Mouse (Mus musculus): ENCODE results near the gene Fam76a. TPM values are rescaled to one million over a fixed set of nuclear protein-coding genes. Genes with fewer than 3 reads are reported as not detected.
A peak's percentile ranks its signal among the peaks of the same experiment; 100 is the strongest.
"Not testable (repeated sequence)": the region's sequence is repeated elsewhere in the genome, so short reads cannot be mapped to it uniquely, and the experiment has no call there.

Gene Fam76a
- polyA plus RNA-seq, 1 experiment from 2014 or later, result 29.0 TPM

DNA sequence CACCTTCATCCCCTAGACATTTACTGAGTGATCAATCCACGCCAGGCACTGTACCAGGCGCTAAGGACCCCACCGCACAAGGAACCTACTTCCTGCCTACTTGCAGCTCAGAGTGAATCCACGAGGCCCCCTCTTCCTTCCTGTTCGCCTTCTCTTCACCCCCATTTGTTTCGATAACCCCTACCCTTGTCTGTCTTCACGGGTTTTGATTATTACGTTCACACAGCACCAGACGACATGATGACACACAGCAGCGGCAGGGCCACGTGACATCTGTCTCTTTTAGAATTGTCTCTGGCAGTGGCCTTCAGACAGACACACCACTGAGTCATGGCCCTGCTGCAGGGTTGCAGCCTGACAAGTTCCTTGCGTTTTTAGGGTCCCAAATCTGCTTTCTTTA is 21.7 kb upstream of the Fam76a start:
- H3K4me3 ChIP-seq, result no peak overlapping the region
- H3K9ac ChIP-seq, result no peak overlapping the region
- peaks cover 42% of the 10 kb centered on the region for H3K4me1 ChIP-seq (replicated peaks)
- H3K4me2 ChIP-seq, result no peak overlapping the region
- 48% methylated on average over 12 of the region's 12 CpGs for WGBS
- no peaks in the 10 kb centered on the region for H3K36me3 ChIP-seq
- no peak for ATAC-seq (ENCODE audit: insufficient number of reproducible peaks, low FRiP score)
- H3K27ac ChIP-seq (ENCODE audit: poor library complexity, severe bottlenecking), result no peak overlapping the region
- no peaks in the 10 kb centered on the region for H3K27me3 ChIP-seq (replicated peaks)
- no peaks in the 10 kb centered on the region for H3K9me3 ChIP-seq (replicated peaks)

GRCm38 (mm10) chr4:132943088-132943487 is 20.7 kb upstream of the Fam76a start:
- Histone ChIP-seq H3K27ac (ENCODE audit: poor library complexity, severe bottlenecking) (no peak overlapping the region), H3K4me1 (replicated peaks) (peaks cover 46% of the 10 kb centered on the region)

DNA sequence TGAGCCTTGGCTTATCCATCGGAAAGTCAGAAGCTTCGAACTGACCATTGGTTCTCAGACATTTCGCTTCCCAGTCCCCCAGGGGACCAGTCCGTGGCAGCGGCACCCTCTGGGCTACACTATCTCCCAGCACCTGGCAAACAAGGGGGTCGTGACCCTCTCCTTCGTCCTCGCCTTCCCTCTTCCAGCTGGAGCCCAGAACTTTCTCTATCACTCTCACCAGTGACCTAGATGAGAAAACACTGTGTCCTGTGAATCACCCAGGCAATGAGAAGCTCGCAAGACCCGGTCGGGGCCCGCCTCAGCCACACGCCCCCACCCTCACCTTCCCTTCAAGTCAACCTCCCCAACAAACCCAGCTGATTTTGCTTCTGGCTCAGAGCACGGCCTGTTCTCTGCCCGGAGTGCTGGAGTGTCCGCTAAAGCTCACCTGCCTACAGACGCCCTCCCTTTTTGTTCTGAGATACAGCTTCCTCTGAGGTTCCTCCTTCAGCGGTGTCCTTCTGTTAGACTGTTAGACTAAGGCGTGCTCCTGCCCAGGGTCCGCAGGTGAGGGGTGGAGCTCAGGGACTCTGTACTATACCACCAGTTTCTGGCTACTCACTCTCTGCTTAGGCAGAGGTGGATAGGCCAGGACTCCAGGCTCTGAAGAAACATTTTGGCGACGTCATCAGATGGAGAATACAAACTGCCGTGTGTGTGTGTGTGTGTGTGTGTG is 18.8 kb upstream of the Fam76a start:
- no peaks in the 10 kb centered on the region for H3K27me3 ChIP-seq (replicated peaks)
- H3K36me3 ChIP-seq, result no peaks in the 10 kb centered on the region
- no peak overlapping the region for H3K4me3 ChIP-seq
- H3K4me1 ChIP-seq (replicated peaks), result peaks cover 30% of the 10 kb centered on the region
- 51% methylated on average over 23 of the region's 23 CpGs for WGBS
- H3K9me3 ChIP-seq (replicated peaks), result no peaks in the 10 kb centered on the region
- no peak overlapping the region for H3K27ac ChIP-seq (ENCODE audit: poor library complexity, severe bottlenecking)
- no peak overlapping the region for H3K4me2 ChIP-seq
- ATAC-seq (ENCODE audit: insufficient number of reproducible peaks, low FRiP score), result no peak
- no peak overlapping the region for H3K9ac ChIP-seq

More at GRCm38 (mm10) chr4:132943088-132943487, 20.7 kb upstream of the Fam76a start:
- no peak overlapping the region for H3K9ac ChIP-seq
- no peaks in the 10 kb centered on the region for H3K27me3 ChIP-seq (replicated peaks)
- no peaks in the 10 kb centered on the region for H3K9me3 ChIP-seq (replicated peaks)
- H3K36me3 ChIP-seq, result no peaks in the 10 kb centered on the region
- H3K4me2 ChIP-seq, result no peak overlapping the region
- WGBS, result 72% methylated on average over 8 of the region's 8 CpGs
- H3K4me3 ChIP-seq, result no peak overlapping the region
- ATAC-seq (ENCODE audit: insufficient number of reproducible peaks, low FRiP score), result no peak

- Histone ChIP-seq H3K9ac (no peak overlapping the region), H3K4me1 (replicated peaks) (peaks cover 18% of the 10 kb centered on the region; the same call in 1 of the 2 replicates), H3K4me3 (no peak overlapping the region), H3K27me3 (replicated peaks) (no peaks in the 10 kb centered on the region), H3K4me2 (peak overlapping the region; percentile 34; the same call in 1 of the 2 replicates), H3K9me3 (replicated peaks) (no peaks in the 10 kb centered on the region), H3K27ac (ENCODE audit: poor library complexity, severe bottlenecking) (no peak overlapping the region), H3K36me3 (no peaks in the 10 kb centered on the region)
- no peak for ATAC-seq (ENCODE audit: insufficient number of reproducible peaks, low FRiP score)
- WGBS, result 27% methylated on average over 22 of the region's 22 CpGs
These were observed 17.2 kb upstream of the Fam76a start for GRCm38 (mm10) chr4:132939421-132940127.

DNA sequence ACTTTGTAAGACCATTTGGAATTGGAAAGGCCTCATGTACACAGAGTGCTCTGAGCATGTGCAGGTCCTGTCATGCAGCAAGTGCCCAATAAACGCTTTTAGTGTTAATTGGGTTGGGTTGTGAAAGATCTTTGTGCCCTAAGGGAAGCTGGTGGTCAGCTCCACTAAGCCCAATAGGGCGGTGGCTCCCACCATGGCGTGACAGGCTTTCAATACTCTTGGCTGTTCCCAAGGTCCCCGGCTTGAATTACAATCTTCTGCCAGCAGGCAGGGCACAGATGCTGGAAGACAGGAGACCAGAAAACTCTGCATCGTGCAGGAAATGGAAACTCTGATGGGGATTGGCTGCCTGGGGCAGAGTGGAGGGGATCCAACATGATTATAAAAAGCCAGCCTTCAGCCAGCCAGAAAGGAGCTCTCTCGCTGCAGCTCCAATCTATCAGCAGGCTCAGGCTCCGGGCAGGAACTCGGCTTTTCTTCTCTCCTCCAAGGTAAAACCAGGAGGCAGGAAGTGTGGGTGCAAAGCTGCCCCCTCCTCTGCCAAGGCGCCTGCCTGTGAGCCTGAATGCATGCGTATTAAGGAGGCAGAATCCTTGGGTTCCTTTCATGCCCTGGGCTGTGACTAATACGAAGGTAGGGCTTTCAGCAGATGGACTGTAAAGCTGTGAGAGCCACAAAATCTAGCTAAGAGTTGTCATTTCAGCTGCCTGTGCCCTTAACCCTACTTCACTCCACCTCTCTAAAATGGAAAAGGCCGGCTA is 16.0 kb upstream of the Fam76a start:
- Histone ChIP-seq H3K9ac (no peak overlapping the region), H3K9me3 (replicated peaks) (no peaks in the 10 kb centered on the region), H3K4me3 (no peak overlapping the region), H3K4me2 (peak overlapping the region; percentile 24), H3K4me1 (replicated peaks) (peaks cover 11% of the 10 kb centered on the region; the same call in 1 of the 2 replicates), H3K36me3 (no peaks in the 10 kb centered on the region), H3K27ac (ENCODE audit: poor library complexity, severe bottlenecking) (peak overlapping the region; percentile 62; the same call in 1 of the 2 replicates), H3K27me3 (replicated peaks) (no peaks in the 10 kb centered on the region)
- no peak; the same call in 1 of the 2 replicates for ATAC-seq (ENCODE audit: insufficient number of reproducible peaks, low FRiP score)
- 50% methylated on average over 12 of the region's 12 CpGs for WGBS

DNA sequence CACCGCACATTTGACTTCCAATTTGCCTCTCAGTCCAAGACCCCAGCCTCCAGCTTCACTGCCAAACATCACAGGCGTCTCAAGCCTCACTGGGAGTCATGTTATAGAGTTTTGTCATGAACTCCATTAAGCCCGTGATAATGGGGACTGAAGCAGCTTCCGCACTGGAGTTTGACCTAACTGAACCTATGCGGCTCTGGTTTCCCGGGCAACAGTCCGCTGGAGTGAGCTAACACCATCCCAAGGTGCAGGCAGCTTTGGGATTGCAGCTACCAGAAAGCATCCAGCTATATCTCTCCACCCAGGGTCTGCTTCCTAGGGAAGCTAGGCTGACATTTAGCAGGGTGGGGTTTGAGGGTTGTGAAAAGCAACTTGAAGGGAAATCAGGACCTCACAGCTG is 12.3 kb upstream of the Fam76a start:
- ATAC-seq (ENCODE audit: insufficient number of reproducible peaks, low FRiP score), result no peak
- Histone ChIP-seq H3K4me3 (no peak overlapping the region), H3K27ac (ENCODE audit: poor library complexity, severe bottlenecking) (no peak overlapping the region), H3K27me3 (replicated peaks) (no peaks in the 10 kb centered on the region), H3K36me3 (no peaks in the 10 kb centered on the region), H3K9ac (no peak overlapping the region), H3K4me1 (replicated peaks) (peaks cover 8% of the 10 kb centered on the region; the same call in 1 of the 2 replicates), H3K4me2 (no peak overlapping the region), H3K9me3 (replicated peaks) (no peaks in the 10 kb centered on the region)
- WGBS, result 35% methylated on average over 7 of the region's 7 CpGs

GRCm38 (mm10) chr4:132932752-132933404 is 10.5 kb upstream of the Fam76a start:
- Histone ChIP-seq H3K4me2 (no peak overlapping the region), H3K4me3 (no peak overlapping the region), H3K27ac (ENCODE audit: poor library complexity, severe bottlenecking) (no peak overlapping the region), H3K9me3 (replicated peaks) (no peaks in the 10 kb centered on the region), H3K9ac (no peak overlapping the region), H3K36me3 (no peaks in the 10 kb centered on the region), H3K4me1 (replicated peaks) (0 out of 2 replicates have a peak, but pooled peaks cover 4% of the 10 kb centered on the region), H3K27me3 (replicated peaks) (no peaks in the 10 kb centered on the region)
- WGBS, result 74% methylated on average over 4 of the region's 4 CpGs
- ATAC-seq (ENCODE audit: insufficient number of reproducible peaks, low FRiP score), result no peak

DNA sequence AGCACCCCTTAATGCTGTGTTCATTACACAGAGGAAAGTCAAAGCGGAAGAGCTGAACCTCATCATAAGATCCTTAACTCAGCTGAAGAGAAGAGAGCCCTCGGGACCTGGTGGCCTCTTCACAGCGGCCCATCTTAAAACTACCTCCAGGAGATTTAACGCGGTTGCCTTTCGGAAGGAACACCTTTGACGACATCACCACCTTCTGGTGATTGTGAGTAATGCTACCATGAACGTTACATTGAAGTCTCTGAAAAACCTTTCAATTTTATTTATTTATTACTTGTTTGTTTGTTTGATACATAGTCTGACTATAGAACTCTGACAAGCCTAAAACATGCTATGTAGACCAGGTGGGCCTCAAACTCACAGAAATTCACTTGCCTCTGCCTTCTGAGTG is 8.4 kb upstream of the Fam76a start:
- Histone ChIP-seq H3K4me2 (no peak overlapping the region), H3K27me3 (replicated peaks) (no peaks in the 10 kb centered on the region), H3K36me3 (no peaks in the 10 kb centered on the region), H3K9ac (no peak overlapping the region), H3K9me3 (replicated peaks) (no peaks in the 10 kb centered on the region), H3K27ac (ENCODE audit: poor library complexity, severe bottlenecking) (no peak overlapping the region), H3K4me1 (replicated peaks) (0 out of 2 replicates have a peak, but pooled peaks cover 4% of the 10 kb centered on the region), H3K4me3 (no peak overlapping the region)
- WGBS, result 11% methylated on average over 8 of the region's 8 CpGs
- ATAC-seq (ENCODE audit: insufficient number of reproducible peaks, low FRiP score), result no peak

GRCm38 (mm10) chr4:132926520-132926919 is 4.2 kb upstream of the Fam76a start:
- H3K27ac ChIP-seq (ENCODE audit: poor library complexity, severe bottlenecking); H3K9me3 ChIP-seq (replicated peaks): not testable (repeated sequence)
- 74% methylated on average over 2 of the region's 2 CpGs for WGBS

DNA sequence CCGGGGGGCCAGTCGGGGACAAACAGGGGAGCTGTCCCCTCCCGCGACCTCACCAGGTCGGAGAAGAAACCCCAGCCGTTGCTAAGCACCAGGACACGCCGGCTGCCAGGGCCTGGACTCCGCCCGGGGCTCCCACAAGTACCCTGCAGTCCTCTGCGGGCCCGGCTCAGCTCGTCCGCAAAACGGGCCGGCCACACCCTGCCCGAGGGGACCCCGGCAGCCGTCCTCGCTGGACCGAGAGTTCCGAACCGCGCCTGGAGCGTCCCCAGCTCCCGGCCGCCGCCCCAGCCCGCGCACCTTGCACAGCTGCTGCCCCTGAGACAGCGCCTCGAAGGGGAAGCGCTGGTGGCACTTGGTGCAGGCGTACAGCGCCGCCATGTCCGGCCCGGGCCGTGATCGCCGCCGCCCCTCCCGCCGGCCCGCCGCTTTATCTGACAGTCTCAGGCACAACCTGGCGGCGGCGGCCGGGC is 262 bp downstream of the Fam76a start:
- peak; percentile 70 for ATAC-seq (ENCODE audit: insufficient number of reproducible peaks, low FRiP score)
- H3K4me1 ChIP-seq (replicated peaks), result peaks cover 12% of the 10 kb centered on the region
- H3K4me2 ChIP-seq, result peak overlapping the region; percentile 90
- peak overlapping the region; percentile 89 for H3K4me3 ChIP-seq
- H3K36me3 ChIP-seq, result peaks cover 29% of the 10 kb centered on the region
- under 1% methylated on average over 49 of the region's 50 CpGs for WGBS
- H3K27ac ChIP-seq (ENCODE audit: poor library complexity, severe bottlenecking), result peak overlapping the region; percentile 72
- H3K9me3 ChIP-seq (replicated peaks), result no peaks in the 10 kb centered on the region
- peak overlapping the region; percentile 82 for H3K9ac ChIP-seq
- H3K27me3 ChIP-seq (replicated peaks), result no peaks in the 10 kb centered on the region

More at GRCm38 (mm10) chr4:132926520-132926919, 4.2 kb upstream of the Fam76a start:
- H3K27me3 ChIP-seq (replicated peaks); H3K4me2 ChIP-seq; H3K9ac ChIP-seq; H3K4me3 ChIP-seq; ATAC-seq (ENCODE audit: insufficient number of reproducible peaks, low FRiP score); H3K36me3 ChIP-seq; H3K4me1 ChIP-seq (replicated peaks): not testable (repeated sequence)
